Mouse (Mus musculus) hindbrain, embryonic 12.5 days (tissue): ENCODE results near the gene Mycbpap. TPM values are rescaled to one million over a fixed set of nuclear protein-coding genes. Genes with fewer than 3 reads are reported as not detected.
A peak's percentile ranks its signal among the peaks of the same experiment; 100 is the strongest.

Experiments
- ATAC-seq: fragments of 200-750 bp; cut with Nextera tagmentation; 2 replicates; pipeline ENCODE4 v1.8.0; 2017; ENCODE audit warnings: moderate TSS enrichment; ENCODE audit not compliant: low FRiP score
- H3K27ac ChIP-seq: fragments of 300-500 bp; sonication (generic); 2 replicates; pipeline ENCODE4 v1.5.1; 2016; ENCODE audit warnings: mild to moderate bottlenecking
- H3K27me3 ChIP-seq: fragments of 300-500 bp; sonication (generic); 2 replicates; pipeline ENCODE4 v1.6.1; 2016; ENCODE audit warnings: mild to moderate bottlenecking
- H3K36me3 ChIP-seq: fragments of 300-500 bp; sonication (generic); 2 replicates; pipeline ENCODE4 v1.6.1; 2016; ENCODE audit warnings: mild to moderate bottlenecking
- H3K4me1 ChIP-seq: fragments of 300-500 bp; sonication (generic); 2 replicates; pipeline ENCODE4 v1.6.1; 2016
- H3K4me2 ChIP-seq: fragments of 300-500 bp; sonication (generic); replicated peaks from 2 replicates; pipeline ENCODE4 v1.6.1; 2016; ENCODE audit warnings: mild to moderate bottlenecking
- H3K4me3 ChIP-seq: fragments of 300-500 bp; sonication (generic); 2 replicates; pipeline ENCODE4 v1.5.1; 2016; ENCODE audit warnings: mild to moderate bottlenecking
- H3K9ac ChIP-seq: fragments of 300-500 bp; sonication (generic); 2 replicates; pipeline ENCODE4 v1.6.1; 2016; ENCODE audit warnings: mild to moderate bottlenecking, moderate library complexity
- H3K9me3 ChIP-seq: fragments of 300-500 bp; sonication (generic); replicated peaks from 2 replicates; pipeline ENCODE4 v1.6.1; 2016; ENCODE audit warnings: mild to moderate bottlenecking
- WGBS: fragments of 180-500 bp; shearing (Covaris S2); methylation state at CpG from one replicate; pipeline ENCODE4 v1.1.7; 2016; 5-methylcytosine and 5-hydroxymethylcytosine counted together
- polyA plus RNA-seq: library from polyadenylated mRNA; unstranded; fragments of >200 nt; fragmentation: Nextera tagmentation; extraction: Ambion mirVana; gene quantifications from 2 replicates; pipeline ENCODE4 v1.2.1, GENCODE M21; 2016

Mycbpap gene
- polyA plus RNA-seq, 1 experiment from 2014 or later, result 4.2 TPM

- H3K27me3 ChIP-seq, result peaks cover 73% of the 10 kb centered on the region
- no peaks in the 10 kb centered on the region for H3K9me3 ChIP-seq
- peaks cover 14% of the 10 kb centered on the region for H3K4me1 ChIP-seq
- no peak overlapping the region for H3K9ac ChIP-seq
- H3K36me3 ChIP-seq, result no peaks in the 10 kb centered on the region
- no peak for ATAC-seq
- WGBS, result 35% methylated on average over 4 of the region's 4 CpGs
- no peak overlapping the region for H3K27ac ChIP-seq
- no peak overlapping the region for H3K4me3 ChIP-seq
- H3K4me2 ChIP-seq, result no peak overlapping the region
These were observed 31.8 kb downstream of the Mycbpap start for GRCm38 (mm10) chr11:94489745-94490144.

GRCm38 (mm10) chr11:94488767-94489533, 32.6 kb downstream of the Mycbpap start:
- 88% methylated on average over 11 of the region's 11 CpGs for WGBS
- Histone ChIP-seq H3K9ac (no peak overlapping the region), H3K27me3 (peaks cover 70% of the 10 kb centered on the region), H3K36me3 (no peaks in the 10 kb centered on the region), H3K4me2 (no peak overlapping the region), H3K4me1 (peaks cover 14% of the 10 kb centered on the region), H3K9me3 (no peaks in the 10 kb centered on the region), H3K27ac (no peak overlapping the region), H3K4me3 (no peak overlapping the region)
- ATAC-seq, result no peak

- Histone ChIP-seq H3K9me3 (no peaks in the 10 kb centered on the region), H3K36me3 (no peaks in the 10 kb centered on the region), H3K4me3 (peak within 1 kb of the TSS; percentile 17), H3K27me3 (peaks cover 46% of the 10 kb centered on the region), H3K4me2 (peak within 1 kb of the TSS; percentile 30), H3K9ac (no peak within 1 kb of the TSS), H3K27ac (no peak within 1 kb of the TSS), H3K4me1 (peaks cover 5% of the 10 kb centered on the region)
- WGBS, result 5% methylated on average over 24 of the region's 24 CpGs
- ATAC-seq, result peak; percentile 75
These were observed 35.5 kb downstream of the Mycbpap start, which contains the start of gene Spata20 for GRCm38 (mm10) chr11:94486001-94486400. Gene Spata20 (minus strand): TSS chr11:94486179.

- Histone ChIP-seq H3K9ac (no peak overlapping the region), H3K36me3 (no peaks in the 10 kb centered on the region), H3K9me3 (no peaks in the 10 kb centered on the region), H3K27me3 (peaks cover 40% of the 10 kb centered on the region), H3K4me2 (no peak overlapping the region), H3K4me1 (peaks cover 3% of the 10 kb centered on the region; the same call in 1 of the 2 replicates), H3K27ac (no peak overlapping the region), H3K4me3 (no peak overlapping the region)
- WGBS, result 80% methylated on average over 5 of the region's 5 CpGs
- ATAC-seq, result 0 out of 2 replicates have a peak, but pooled peaks have one; percentile 6
These were observed 36.3 kb downstream of the Mycbpap start for GRCm38 (mm10) chr11:94485223-94485622.

GRCm38 (mm10) chr11:94484636-94485035, 36.9 kb downstream of the Mycbpap start:
- WGBS, result 89% methylated on average over 9 of the region's 9 CpGs
- no peaks in the 10 kb centered on the region for H3K36me3 ChIP-seq
- ATAC-seq, result no peak
- peaks cover 3% of the 10 kb centered on the region; the same call in 1 of the 2 replicates for H3K4me1 ChIP-seq
- no peak overlapping the region for H3K4me3 ChIP-seq
- H3K27me3 ChIP-seq, result peaks cover 38% of the 10 kb centered on the region
- H3K4me2 ChIP-seq, result no peak overlapping the region
- H3K9ac ChIP-seq, result no peak overlapping the region
- no peak overlapping the region for H3K27ac ChIP-seq
- no peaks in the 10 kb centered on the region for H3K9me3 ChIP-seq

GRCm38 (mm10) chr11:94483921-94484320, 37.6 kb downstream of the Mycbpap start:
- H3K9ac ChIP-seq, result no peak overlapping the region
- H3K4me1 ChIP-seq, result peaks cover 3% of the 10 kb centered on the region; the same call in 1 of the 2 replicates
- no peaks in the 10 kb centered on the region for H3K36me3 ChIP-seq
- H3K27ac ChIP-seq, result no peak overlapping the region
- H3K27me3 ChIP-seq, result peaks cover 33% of the 10 kb centered on the region
- ATAC-seq, result no peak
- H3K4me3 ChIP-seq, result no peak overlapping the region
- H3K4me2 ChIP-seq, result no peak overlapping the region
- no peaks in the 10 kb centered on the region for H3K9me3 ChIP-seq
- 73% methylated on average over 14 of the region's 14 CpGs for WGBS

GRCm38 (mm10) chr11:94483436-94483835, 38.1 kb downstream of the Mycbpap start:
- Histone ChIP-seq H3K9ac (no peak overlapping the region), H3K27ac (no peak overlapping the region), H3K27me3 (peaks cover 35% of the 10 kb centered on the region), H3K4me1 (peaks cover 3% of the 10 kb centered on the region; the same call in 1 of the 2 replicates), H3K4me2 (no peak overlapping the region), H3K9me3 (no peaks in the 10 kb centered on the region), H3K36me3 (no peaks in the 10 kb centered on the region), H3K4me3 (no peak overlapping the region)
- 69% methylated on average over 11 of the region's 11 CpGs for WGBS
- ATAC-seq, result no peak

- Histone ChIP-seq H3K4me1 (peaks cover 3% of the 10 kb centered on the region; the same call in 1 of the 2 replicates), H3K36me3 (no peaks in the 10 kb centered on the region), H3K9ac (no peak overlapping the region), H3K4me2 (no peak overlapping the region), H3K4me3 (no peak overlapping the region), H3K27me3 (peaks cover 35% of the 10 kb centered on the region), H3K27ac (no peak overlapping the region), H3K9me3 (no peaks in the 10 kb centered on the region)
- no peak for ATAC-seq
- 95% methylated on average over 11 of the region's 11 CpGs for WGBS
These were observed 38.8 kb downstream of the Mycbpap start for GRCm38 (mm10) chr11:94482738-94483137.

GRCm38 (mm10) chr11:94481963-94482362, 39.6 kb downstream of the Mycbpap start:
- no peak overlapping the region for H3K4me2 ChIP-seq
- 89% methylated on average over 7 of the region's 7 CpGs for WGBS
- peaks cover 3% of the 10 kb centered on the region; the same call in 1 of the 2 replicates for H3K4me1 ChIP-seq
- H3K9me3 ChIP-seq, result no peaks in the 10 kb centered on the region
- no peak overlapping the region for H3K4me3 ChIP-seq
- no peak for ATAC-seq
- H3K9ac ChIP-seq, result no peak overlapping the region
- no peaks in the 10 kb centered on the region for H3K36me3 ChIP-seq
- no peak overlapping the region for H3K27ac ChIP-seq
- H3K27me3 ChIP-seq, result peaks cover 36% of the 10 kb centered on the region

GRCm38 (mm10) chr11:94480382-94480781, 41.2 kb downstream of the Mycbpap start:
- H3K4me2 ChIP-seq, result no peak overlapping the region
- H3K9me3 ChIP-seq, result no peaks in the 10 kb centered on the region
- H3K4me1 ChIP-seq, result peaks cover 8% of the 10 kb centered on the region
- H3K27ac ChIP-seq, result no peak overlapping the region
- no peak overlapping the region for H3K9ac ChIP-seq
- no peak overlapping the region for H3K4me3 ChIP-seq
- no peaks in the 10 kb centered on the region for H3K36me3 ChIP-seq
- peaks cover 35% of the 10 kb centered on the region for H3K27me3 ChIP-seq
- 84% methylated on average over 9 of the region's 9 CpGs for WGBS
- no peak for ATAC-seq

GRCm38 (mm10) chr11:94477651-94478050, 43.9 kb downstream of the Mycbpap start:
- no peak overlapping the region for H3K4me2 ChIP-seq
- no peak overlapping the region for H3K27ac ChIP-seq
- no peak overlapping the region for H3K4me3 ChIP-seq
- H3K36me3 ChIP-seq, result no peaks in the 10 kb centered on the region
- H3K4me1 ChIP-seq, result peaks cover 28% of the 10 kb centered on the region
- no peak overlapping the region for H3K9ac ChIP-seq
- H3K9me3 ChIP-seq, result no peaks in the 10 kb centered on the region
- WGBS, result 78% methylated on average over 6 of the region's 6 CpGs
- peaks cover 46% of the 10 kb centered on the region for H3K27me3 ChIP-seq
- no peak for ATAC-seq

GRCm38 (mm10) chr11:94475722-94476121, 45.8 kb downstream of the Mycbpap start:
- Histone ChIP-seq H3K4me3 (no peak overlapping the region), H3K36me3 (no peaks in the 10 kb centered on the region), H3K4me1 (peaks cover 47% of the 10 kb centered on the region), H3K9me3 (no peaks in the 10 kb centered on the region), H3K4me2 (0 out of 2 replicates have a peak overlapping the region, but pooled peaks have one; percentile 3), H3K27ac (no peak overlapping the region), H3K9ac (no peak overlapping the region), H3K27me3 (peaks cover 52% of the 10 kb centered on the region)
- ATAC-seq, result no peak
- 12% methylated on average over 11 of the region's 11 CpGs for WGBS

GRCm38 (mm10) chr11:94474544-94474910, 47.0 kb downstream of the Mycbpap start:
- Histone ChIP-seq H3K27ac (no peak overlapping the region), H3K36me3 (no peaks in the 10 kb centered on the region), H3K9me3 (no peaks in the 10 kb centered on the region), H3K9ac (no peak overlapping the region), H3K4me2 (peak overlapping the region; percentile 97), H3K27me3 (peaks cover 49% of the 10 kb centered on the region), H3K4me3 (peak overlapping the region; percentile 88), H3K4me1 (peaks cover 59% of the 10 kb centered on the region)
- WGBS, result 1% methylated on average over 11 of the region's 11 CpGs
- no peak for ATAC-seq
